Comparison of ENCODE assay signal across 8 mouse cellular contexts in the genomic region with DNA sequence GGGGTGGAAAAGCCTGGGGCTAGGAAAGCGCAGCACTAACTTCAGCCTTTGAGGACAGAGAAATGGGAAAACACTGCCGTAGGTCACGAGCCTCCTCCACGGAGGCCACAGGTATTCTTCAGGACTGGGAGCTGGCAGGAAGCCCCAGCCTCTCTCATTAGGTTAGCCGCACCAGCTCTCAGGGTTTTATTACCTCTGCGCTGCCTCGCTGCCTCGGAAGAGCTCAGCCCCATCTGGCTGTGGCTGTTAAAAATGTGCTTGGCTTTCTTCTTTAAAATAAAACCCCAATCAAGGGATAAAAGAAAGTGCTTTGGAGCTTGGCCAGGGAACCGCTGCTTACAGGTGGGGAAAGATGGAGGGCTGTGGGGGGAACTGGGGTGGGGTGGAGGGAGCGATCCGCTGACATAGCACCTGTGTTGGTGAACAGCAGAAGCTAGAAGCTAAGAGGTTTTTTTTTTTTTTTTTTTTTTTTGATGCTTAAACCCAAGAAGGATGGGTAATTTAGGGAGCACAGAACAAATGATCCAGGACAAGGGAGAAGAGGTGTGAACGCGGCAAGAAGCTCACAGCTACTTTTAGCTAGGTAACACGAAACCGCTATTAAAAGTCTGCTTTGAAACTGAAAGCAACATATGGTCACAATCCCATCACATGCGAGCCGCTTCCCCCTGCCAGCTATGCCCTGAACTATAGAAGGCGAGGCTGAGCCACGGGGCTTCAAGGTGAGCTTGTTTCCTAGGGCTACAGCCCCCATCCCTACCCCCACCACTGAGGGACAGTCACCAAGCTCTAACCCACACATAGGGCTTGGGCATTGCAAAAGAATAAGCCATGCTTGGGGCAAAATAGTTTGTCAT. TPM values are rescaled to one million over a fixed set of nuclear protein-coding genes. Genes with fewer than 3 reads are reported as not detected.
DNase-seq lines count a peak whose midpoint lies in the region; ATAC-seq lines count a peak whose summit lies in the region.

No protein-coding gene starts in this region.

- no peak for DNase-seq in forebrain, embryonic 11.5 days (ENCODE audit: low spot score)
- peak; percentile 43 for DNase-seq in 416B (ENCODE audit: low read depth)
- no peak for DNase-seq in retina, embryonic 14.5 days (ENCODE audit: low spot score)
- DNase-seq in layer of hippocampus, adult 18-20 months (ENCODE audit: low spot score in 2 of 2), result no peak
- no peak for DNase-seq in right cerebral cortex, adult 18-20 months

- WGBS in forebrain, embryonic 13.5 days, result 45% methylated on average over 19 of the region's 19 CpGs
- 63% methylated on average over 19 of the region's 19 CpGs for WGBS in forebrain, embryonic 11.5 days
- 3% methylated on average over 19 of the region's 19 CpGs for WGBS in limb, embryonic 13.5 days

- H3K27ac ChIP-seq in forebrain, embryonic 13.5 days, result no peak overlapping the region
- no peak overlapping the region for H3K27ac ChIP-seq in forebrain, embryonic 11.5 days (ENCODE audit: low read depth, low read length)
- H3K27ac ChIP-seq in limb, embryonic 13.5 days, result peak overlapping the region; percentile 55; the same call in 1 of the 2 replicates

- ATAC-seq in forebrain, embryonic 13.5 days, result no peak
- ATAC-seq in forebrain, embryonic 11.5 days (replicated peaks; ENCODE audit: low FRiP score), result no peak
- peak; percentile 45 for ATAC-seq in granulocyte monocyte progenitor cell, adult 5-6 weeks (replicated peaks; ENCODE audit: poor library complexity, severe bottlenecking)
- ATAC-seq in limb, embryonic 13.5 days (ENCODE audit: low FRiP score, low read depth), result peak; percentile 77

- peaks cover 25% of the 10 kb centered on the region for H3K4me1 ChIP-seq in forebrain, embryonic 13.5 days
- no peaks in the 10 kb centered on the region for H3K4me1 ChIP-seq in forebrain, embryonic 11.5 days (replicated peaks; ENCODE audit: control insufficient read depth, insufficient read depth, low read length)
- peaks cover 34% of the 10 kb centered on the region for H3K4me1 ChIP-seq in limb, embryonic 13.5 days

- H3K27me3 ChIP-seq in forebrain, embryonic 13.5 days, result no peaks in the 10 kb centered on the region
- no peaks in the 10 kb centered on the region for H3K27me3 ChIP-seq in forebrain, embryonic 11.5 days (ENCODE audit: control insufficient read depth, insufficient read depth, low read length)
- H3K27me3 ChIP-seq in limb, embryonic 13.5 days, result peaks cover 19% of the 10 kb centered on the region; the same call in 1 of the 2 replicates

- H3K9ac ChIP-seq in forebrain, embryonic 13.5 days, result no peak overlapping the region
- no peak overlapping the region for H3K9ac ChIP-seq in forebrain, embryonic 11.5 days (ENCODE audit: low read length)
- H3K9ac ChIP-seq in limb, embryonic 13.5 days, result no peak overlapping the region

- H3K9me3 ChIP-seq in forebrain, embryonic 13.5 days (replicated peaks), result no peaks in the 10 kb centered on the region
- H3K9me3 ChIP-seq in forebrain, embryonic 11.5 days (ENCODE audit: control insufficient read depth, low read length), result no peaks in the 10 kb centered on the region
- H3K9me3 ChIP-seq in limb, embryonic 13.5 days, result no peaks in the 10 kb centered on the region

- H3K4me2 ChIP-seq in forebrain, embryonic 13.5 days, result peak overlapping the region; percentile 32
- no peak overlapping the region for H3K4me2 ChIP-seq in forebrain, embryonic 11.5 days (ENCODE audit: low read depth, low read length, severe bottlenecking)
- peak overlapping the region; percentile 60 for H3K4me2 ChIP-seq in limb, embryonic 13.5 days (replicated peaks)

- no peaks in the 10 kb centered on the region for H3K36me3 ChIP-seq in forebrain, embryonic 13.5 days (ENCODE audit: poor library complexity, severe bottlenecking)
- H3K36me3 ChIP-seq in forebrain, embryonic 11.5 days (ENCODE audit: control insufficient read depth, insufficient read depth, low read length), result no peaks in the 10 kb centered on the region
- H3K36me3 ChIP-seq in limb, embryonic 13.5 days, result no peaks in the 10 kb centered on the region

- no peak overlapping the region for H3K4me3 ChIP-seq in forebrain, embryonic 13.5 days
- H3K4me3 ChIP-seq in forebrain, embryonic 11.5 days (ENCODE audit: low read depth, low read length), result no peak overlapping the region
- H3K4me3 ChIP-seq in limb, embryonic 13.5 days, result peak overlapping the region; percentile 25

RNA-seq across cellular contexts. Expression of gene Inhbb, which starts 34.9 kb away (rescaled TPM):
- polyA plus RNA-seq in forebrain, embryonic 13.5 days (2015; fragmentation: Nextera tagmentation; extraction: Ambion mirVana), result 4.1 and 4.6 TPM in 2 replicates
- polyA plus RNA-seq in forebrain, embryonic 11.5 days (2014; fragmentation: Nextera tagmentation; extraction: Ambion mirVana), result 0.63 and 0.81 TPM in 2 replicates
- not detected in 2 replicates for total RNA-seq in granulocyte monocyte progenitor cell, adult 5-6 weeks (2014; fragmentation: Nextera tagmentation)
- total RNA-seq in granulocyte monocyte progenitor cell, adult 5-6 weeks (2017), result not detected in 2 replicates
- 0.73 and 0.79 TPM in 2 replicates for polyA plus RNA-seq in limb, embryonic 13.5 days (2015; fragmentation: Nextera tagmentation; extraction: Ambion mirVana)
- total RNA-seq in layer of hippocampus, adult 18-20 months (2021), result 1 to 10 TPM; 5.8 to 6.2 TPM

RNA-seq across cellular contexts. Expression of gene Ralb, which starts 47.7 kb away (rescaled TPM):
- polyA plus RNA-seq in forebrain, embryonic 13.5 days (2015; fragmentation: Nextera tagmentation; extraction: Ambion mirVana), result 51.0 and 52.5 TPM in 2 replicates
- polyA plus RNA-seq in forebrain, embryonic 11.5 days (2014; fragmentation: Nextera tagmentation; extraction: Ambion mirVana), result 74.1 and 74.2 TPM in 2 replicates
- 24.0 and 26.9 TPM in 2 replicates for total RNA-seq in granulocyte monocyte progenitor cell, adult 5-6 weeks (2014; fragmentation: Nextera tagmentation)
- total RNA-seq in granulocyte monocyte progenitor cell, adult 5-6 weeks (2017), result 22.7 and 27.5 TPM in 2 replicates
- 128 and 129 TPM in 2 replicates for polyA plus RNA-seq in limb, embryonic 13.5 days (2015; fragmentation: Nextera tagmentation; extraction: Ambion mirVana)
- total RNA-seq in layer of hippocampus, adult 18-20 months (2021), result 10 to 100 TPM; 20.8 to 21.0 TPM

Comparison
In these comparisons a context has a peak if more than half of its experiments do, and no peak if none do; other contexts are left out.
1. ATAC-seq: peak in granulocyte monocyte progenitor cell, adult 5-6 weeks (single experiment) and limb, embryonic 13.5 days (single experiment); none in forebrain, embryonic 13.5 days (single experiment) and forebrain, embryonic 11.5 days (single experiment).